Mouse (Mus musculus): ENCODE data around the gene Cacnb1. TPM values are rescaled to one million over a fixed set of nuclear protein-coding genes. Genes with fewer than 3 reads are reported as not detected.

Gene Cacnb1
- polyA plus RNA-seq, 1 experiment from 2014 or later = 70.1 TPM

GRCm38 (mm10) chr11:97978392-97978791 lies 44.4 kb downstream of the Cacnb1 start:
- H3K4me3 ChIP-seq = no peak overlapping the region
- ATAC-seq (ENCODE audit: low FRiP score, low read depth) = no peak
- H3K27me3 ChIP-seq = 0 out of 2 replicates have a peak, but pooled peaks cover 4% of the 10 kb centered on the region
- no peaks in the 10 kb centered on the region for H3K4me1 ChIP-seq (replicated peaks)
- WGBS = 90% methylated on average over 13 of the region's 13 CpGs
- H3K9me3 ChIP-seq = no peaks in the 10 kb centered on the region
- H3K27ac ChIP-seq (replicated peaks) = no peak overlapping the region
- no peaks in the 10 kb centered on the region for H3K36me3 ChIP-seq
- no peak overlapping the region for H3K4me2 ChIP-seq
- H3K9ac ChIP-seq = no peak overlapping the region

GRCm38 (mm10) chr11:97977797-97978196 lies 45.0 kb downstream of the Cacnb1 start:
- Histone ChIP-seq H3K9ac (no peak overlapping the region), H3K27ac (replicated peaks) (no peak overlapping the region), H3K27me3 (0 out of 2 replicates have a peak, but pooled peaks cover 4% of the 10 kb centered on the region), H3K4me2 (no peak overlapping the region), H3K36me3 (no peaks in the 10 kb centered on the region), H3K9me3 (no peaks in the 10 kb centered on the region), H3K4me1 (replicated peaks) (no peaks in the 10 kb centered on the region), H3K4me3 (no peak overlapping the region)
- WGBS = 81% methylated on average over 5 of the region's 5 CpGs
- no peak for ATAC-seq (ENCODE audit: low FRiP score, low read depth)

- H3K4me3 ChIP-seq = no peak overlapping the region
- no peaks in the 10 kb centered on the region for H3K9me3 ChIP-seq
- H3K9ac ChIP-seq = no peak overlapping the region
- H3K4me1 ChIP-seq (replicated peaks) = peaks cover 3% of the 10 kb centered on the region; the same call in 1 of the 2 replicates
- no peak overlapping the region for H3K4me2 ChIP-seq
- H3K36me3 ChIP-seq = no peaks in the 10 kb centered on the region
- no peak overlapping the region for H3K27ac ChIP-seq (replicated peaks)
- 86% methylated on average over 5 of the region's 5 CpGs for WGBS
- no peak for ATAC-seq (ENCODE audit: low FRiP score, low read depth)
- H3K27me3 ChIP-seq = 0 out of 2 replicates have a peak, but pooled peaks cover 4% of the 10 kb centered on the region
Observed at GRCm38 (mm10) chr11:97974746-97975145, 48.1 kb downstream of the Cacnb1 start.

GRCm38 (mm10) chr11:97974141-97974540 lies 48.7 kb downstream of the Cacnb1 start:
- Histone ChIP-seq H3K27me3 (0 out of 2 replicates have a peak, but pooled peaks cover 4% of the 10 kb centered on the region), H3K27ac (replicated peaks) (no peak overlapping the region), H3K4me3 (no peak overlapping the region), H3K4me1 (replicated peaks) (peaks cover 3% of the 10 kb centered on the region; the same call in 1 of the 2 replicates), H3K36me3 (no peaks in the 10 kb centered on the region), H3K9me3 (no peaks in the 10 kb centered on the region), H3K4me2 (no peak overlapping the region), H3K9ac (no peak overlapping the region)
- WGBS = 83% methylated on average over 5 of the region's 5 CpGs
- no peak for ATAC-seq (ENCODE audit: low FRiP score, low read depth)

GRCm38 (mm10) chr11:97972434-97972833 lies 50.4 kb downstream of the Cacnb1 start:
- peaks cover 3% of the 10 kb centered on the region; the same call in 1 of the 2 replicates for H3K4me1 ChIP-seq (replicated peaks)
- H3K9me3 ChIP-seq = no peaks in the 10 kb centered on the region
- no peaks in the 10 kb centered on the region for H3K36me3 ChIP-seq
- WGBS = 74% methylated on average over 2 of the region's 2 CpGs
- H3K4me3 ChIP-seq = no peak overlapping the region
- no peak for ATAC-seq (ENCODE audit: low FRiP score, low read depth)
- H3K9ac ChIP-seq = no peak overlapping the region
- no peaks in the 10 kb centered on the region for H3K27me3 ChIP-seq
- H3K27ac ChIP-seq (replicated peaks) = no peak overlapping the region
- H3K4me2 ChIP-seq = no peak overlapping the region

GRCm38 (mm10) chr11:97971232-97971631 lies 51.6 kb downstream of the Cacnb1 start:
- WGBS = 41% methylated on average over 7 of the region's 7 CpGs
- no peak overlapping the region for H3K4me2 ChIP-seq
- no peak overlapping the region for H3K9ac ChIP-seq

GRCm38 (mm10) chr11:97970771-97971170 lies 52.1 kb downstream of the Cacnb1 start:
- Histone ChIP-seq H3K27ac (replicated peaks) (no peak overlapping the region), H3K4me1 (replicated peaks) (peaks cover 9% of the 10 kb centered on the region), H3K9me3 (no peaks in the 10 kb centered on the region), H3K27me3 (no peaks in the 10 kb centered on the region), H3K36me3 (no peaks in the 10 kb centered on the region), H3K9ac (no peak overlapping the region), H3K4me2 (no peak overlapping the region), H3K4me3 (no peak overlapping the region)
- WGBS = 79% methylated on average over 7 of the region's 7 CpGs
- no peak for ATAC-seq (ENCODE audit: low FRiP score, low read depth)

More at GRCm38 (mm10) chr11:97971232-97971631, 51.6 kb downstream of the Cacnb1 start:
- ATAC-seq (ENCODE audit: low FRiP score, low read depth) = no peak
- peaks cover 9% of the 10 kb centered on the region for H3K4me1 ChIP-seq (replicated peaks)
- H3K36me3 ChIP-seq = no peaks in the 10 kb centered on the region
- H3K4me3 ChIP-seq = no peak overlapping the region
- 0 out of 2 replicates have a peak overlapping the region, but pooled peaks have one; percentile 33 for H3K27ac ChIP-seq (replicated peaks)
- H3K9me3 ChIP-seq = no peaks in the 10 kb centered on the region
- H3K27me3 ChIP-seq = no peaks in the 10 kb centered on the region

GRCm38 (mm10) chr11:97968385-97968784 lies 54.4 kb downstream of the Cacnb1 start:
- Histone ChIP-seq H3K9me3 (no peaks in the 10 kb centered on the region), H3K27me3 (no peaks in the 10 kb centered on the region), H3K36me3 (no peaks in the 10 kb centered on the region), H3K27ac (replicated peaks) (no peak overlapping the region), H3K9ac (no peak overlapping the region), H3K4me2 (no peak overlapping the region), H3K4me3 (no peak overlapping the region), H3K4me1 (replicated peaks) (peaks cover 9% of the 10 kb centered on the region)
- ATAC-seq (ENCODE audit: low FRiP score, low read depth) = no peak
- WGBS = 88% methylated on average over 5 of the region's 5 CpGs

- peak; percentile 48; the same call in 1 of the 2 replicates for ATAC-seq (ENCODE audit: low FRiP score, low read depth)
- Histone ChIP-seq H3K4me2 (no peak overlapping the region), H3K27me3 (no peaks in the 10 kb centered on the region), H3K27ac (replicated peaks) (peak overlapping the region; percentile 10; the same call in 1 of the 2 replicates), H3K4me1 (replicated peaks) (peaks cover 9% of the 10 kb centered on the region), H3K9ac (no peak overlapping the region), H3K36me3 (no peaks in the 10 kb centered on the region), H3K9me3 (no peaks in the 10 kb centered on the region), H3K4me3 (no peak overlapping the region)
- 31% methylated on average over 2 of the region's 2 CpGs for WGBS
Observed at GRCm38 (mm10) chr11:97967114-97967513, 55.7 kb downstream of the Cacnb1 start.

- WGBS = 82% methylated on average over 1 of the region's 1 CpGs
Observed at GRCm38 (mm10) chr11:97960907-97961306, 61.9 kb downstream of the Cacnb1 start.

GRCm38 (mm10) chr11:97959300-97959680 lies 63.5 kb downstream of the Cacnb1 start:
- no peaks in the 10 kb centered on the region for H3K9me3 ChIP-seq
- ATAC-seq (ENCODE audit: low FRiP score, low read depth) = peak; percentile 49; the same call in 1 of the 2 replicates
- 0 out of 2 replicates have a peak overlapping the region, but pooled peaks have one; percentile 36 for H3K27ac ChIP-seq (replicated peaks)
- H3K4me2 ChIP-seq = no peak overlapping the region
- H3K36me3 ChIP-seq = no peaks in the 10 kb centered on the region
- no peak overlapping the region for H3K4me3 ChIP-seq
- H3K4me1 ChIP-seq (replicated peaks) = peaks cover 26% of the 10 kb centered on the region
- H3K27me3 ChIP-seq = no peaks in the 10 kb centered on the region
- H3K9ac ChIP-seq = no peak overlapping the region
- WGBS = 38% methylated on average over 5 of the region's 5 CpGs

More at GRCm38 (mm10) chr11:97960907-97961306, 61.9 kb downstream of the Cacnb1 start:
- ATAC-seq (ENCODE audit: low FRiP score, low read depth) = no peak
- Histone ChIP-seq H3K4me2 (no peak overlapping the region), H3K9me3 (no peaks in the 10 kb centered on the region), H3K27ac (replicated peaks) (no peak overlapping the region), H3K27me3 (no peaks in the 10 kb centered on the region), H3K4me3 (no peak overlapping the region), H3K4me1 (replicated peaks) (peaks cover 21% of the 10 kb centered on the region), H3K36me3 (no peaks in the 10 kb centered on the region), H3K9ac (no peak overlapping the region)

GRCm38 (mm10) chr11:97958641-97959299 lies 64.1 kb downstream of the Cacnb1 start:
- Histone ChIP-seq H3K4me2 (no peak overlapping the region), H3K4me1 (replicated peaks) (peaks cover 26% of the 10 kb centered on the region), H3K27ac (replicated peaks) (0 out of 2 replicates have a peak overlapping the region, but pooled peaks have one; percentile 36), H3K4me3 (no peak overlapping the region), H3K9me3 (no peaks in the 10 kb centered on the region), H3K9ac (no peak overlapping the region), H3K36me3 (no peaks in the 10 kb centered on the region), H3K27me3 (no peaks in the 10 kb centered on the region)
- 76% methylated on average over 7 of the region's 7 CpGs for WGBS
- ATAC-seq (ENCODE audit: low FRiP score, low read depth) = no peak
